Mouse (Mus musculus): ENCODE measurements around the gene C77080.

The C77080 gene

DNA sequence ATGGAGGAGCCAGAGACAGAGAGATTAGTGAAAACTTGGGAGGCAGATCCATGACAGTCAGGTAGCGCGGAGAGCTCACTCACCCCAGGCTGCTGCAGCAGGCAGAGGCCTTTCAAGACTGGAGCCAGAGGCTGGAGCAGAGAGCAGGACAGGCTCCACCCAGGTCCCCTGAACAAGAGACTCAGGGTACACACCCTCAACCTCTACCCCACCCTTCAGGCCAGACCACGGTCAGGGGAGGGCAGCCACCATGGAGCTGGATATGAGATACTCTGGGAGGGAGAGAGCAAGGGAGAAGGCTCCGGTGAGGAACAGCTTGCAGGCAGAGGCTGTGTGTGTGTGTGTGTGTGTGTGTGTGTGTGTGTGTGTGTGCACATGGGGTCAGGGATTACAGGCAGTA is 5.0 kb upstream of the C77080 start:
- DNase-seq: no peak

DNA sequence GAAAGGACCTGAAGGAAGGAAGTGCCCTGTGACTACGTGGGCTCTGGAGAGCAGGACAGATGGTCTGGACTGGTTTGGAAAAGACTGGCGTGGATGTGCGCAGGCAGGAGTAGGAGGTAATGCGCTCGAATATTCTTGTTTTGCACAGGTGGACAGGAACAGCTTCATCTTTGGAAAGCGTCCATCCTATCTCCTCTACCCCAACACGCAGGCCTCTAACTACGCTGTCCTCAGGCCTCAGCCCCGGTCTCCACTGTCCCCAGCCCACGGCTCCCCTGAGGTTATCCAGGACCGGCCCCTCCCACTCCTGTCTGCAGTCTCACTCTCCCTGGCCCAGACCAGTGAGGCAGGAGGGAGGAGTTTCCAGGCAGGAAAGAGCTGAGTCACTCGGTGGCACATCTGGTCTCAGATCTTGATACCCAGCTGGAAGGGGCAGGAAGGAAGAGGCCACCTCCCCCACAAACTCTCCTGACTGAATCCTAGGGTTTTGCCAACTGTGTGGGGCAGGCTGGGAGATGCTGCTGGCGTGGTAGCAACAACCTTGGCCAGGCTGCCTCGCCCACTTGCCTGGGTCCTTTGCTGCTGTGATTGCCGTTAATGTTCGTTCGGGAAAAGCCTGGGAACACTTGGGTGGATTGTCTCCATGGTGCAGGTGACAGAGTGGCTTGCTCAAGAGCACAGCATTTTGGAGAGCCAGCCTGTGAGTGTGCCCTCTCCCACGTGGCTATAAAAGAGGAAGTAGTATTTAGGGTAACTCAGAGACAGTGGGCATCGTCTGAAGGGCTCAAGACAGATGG is 2.2 kb upstream of the C77080 start:
- peak; percentile 65 for DNase-seq

DNA sequence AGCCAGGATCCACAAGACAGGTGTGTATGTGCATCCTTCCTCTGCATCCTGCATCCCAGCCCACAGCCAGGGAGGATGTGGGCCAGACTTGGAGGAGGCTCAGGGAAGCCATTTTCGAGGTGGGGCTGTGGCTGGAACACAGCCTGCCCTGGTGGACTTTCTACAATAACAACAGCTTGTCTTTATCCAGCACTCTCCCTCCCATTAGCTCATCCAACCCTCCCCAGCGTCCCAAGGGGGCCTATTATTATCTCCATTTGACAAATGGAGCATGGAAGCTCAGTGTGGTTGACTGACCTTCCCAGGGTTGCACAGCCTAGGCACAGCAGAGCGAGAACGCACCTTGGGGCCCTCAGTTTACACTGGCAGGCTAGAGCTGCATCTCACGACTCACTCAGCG is 526 bp downstream of the C77080 start:
- no peak for DNase-seq

DNA sequence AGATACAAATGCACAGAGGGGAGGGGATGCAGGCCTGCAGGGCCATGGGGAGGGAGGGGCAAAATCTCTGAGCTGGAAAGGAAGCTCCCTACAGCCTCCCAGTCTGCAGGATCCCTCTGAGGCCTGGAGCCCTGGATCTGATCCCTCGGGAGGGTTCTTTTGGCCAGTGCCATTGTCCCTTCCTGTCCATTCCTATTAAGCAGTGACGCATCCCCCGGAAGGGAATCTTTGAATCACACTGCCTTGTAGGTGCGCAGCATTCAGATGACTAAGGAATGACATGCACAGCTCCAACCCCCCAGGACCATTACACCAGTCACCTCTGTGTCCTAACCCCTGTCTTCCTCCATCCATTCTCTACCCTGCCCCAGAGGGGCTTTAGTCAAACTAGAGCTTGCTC is 2.1 kb downstream of the C77080 start:
- no peak for DNase-seq

DNA sequence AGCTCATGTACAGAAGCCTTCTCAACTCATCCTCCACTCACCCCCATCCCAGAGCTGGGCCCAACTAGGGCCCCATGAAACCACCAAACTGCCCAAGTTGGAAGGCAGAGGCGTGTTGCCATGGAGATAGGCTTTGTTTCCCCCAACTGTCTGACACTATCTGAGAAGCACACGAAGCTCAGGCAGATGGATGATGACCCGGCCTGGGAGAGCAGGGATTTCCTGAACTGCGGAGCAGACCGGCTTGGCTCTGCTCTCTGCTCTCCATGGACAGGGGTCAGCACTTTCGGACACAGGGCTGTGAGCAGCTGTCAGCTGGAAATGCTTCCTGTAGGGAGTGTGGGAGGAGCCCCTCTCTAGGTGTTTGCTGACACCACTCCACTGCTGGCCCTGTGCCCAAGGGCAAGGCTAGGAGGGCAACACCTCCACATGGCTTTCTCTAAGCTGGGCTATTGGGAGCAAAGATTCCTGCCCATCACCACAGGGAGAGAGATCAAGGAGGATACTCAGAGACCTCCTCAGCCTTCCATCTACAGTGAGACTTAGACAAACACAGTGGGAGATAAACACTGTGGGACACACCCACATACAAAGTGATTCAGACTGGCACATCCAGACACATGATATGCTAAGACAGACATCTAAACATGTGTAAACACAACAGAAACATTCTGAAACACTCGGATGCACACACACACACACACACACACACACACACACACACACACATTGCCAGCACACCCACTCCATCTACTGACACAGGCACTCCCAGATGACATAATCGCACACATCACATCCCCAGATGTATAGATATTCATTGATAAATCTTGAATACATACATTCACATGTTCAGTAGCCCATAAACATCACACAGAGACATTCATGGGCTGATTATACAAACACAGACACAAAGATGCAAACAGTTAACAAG is 4.5 kb downstream of the C77080 start:
- DNase-seq: peak; percentile 81

DNA sequence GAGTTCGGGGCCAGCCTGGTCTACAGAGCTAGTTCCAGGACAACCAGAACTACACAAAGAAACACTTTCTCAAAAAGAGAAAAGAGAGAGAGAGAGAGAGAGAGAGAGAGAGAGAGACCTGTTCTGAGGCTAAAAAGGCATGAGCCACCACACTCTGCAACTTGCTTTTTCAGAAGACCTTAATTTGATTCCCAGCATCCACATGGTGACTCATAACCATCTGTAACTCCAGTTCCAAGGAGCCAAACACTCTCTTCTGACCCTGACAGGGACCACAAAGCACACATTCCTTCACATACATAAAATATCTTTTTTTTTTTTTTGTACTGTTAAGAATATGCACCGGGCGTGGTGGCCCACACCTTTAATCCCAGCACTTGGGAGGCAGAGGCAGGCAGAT is 6.6 kb downstream of the C77080 start:
- no peak for DNase-seq

DNA sequence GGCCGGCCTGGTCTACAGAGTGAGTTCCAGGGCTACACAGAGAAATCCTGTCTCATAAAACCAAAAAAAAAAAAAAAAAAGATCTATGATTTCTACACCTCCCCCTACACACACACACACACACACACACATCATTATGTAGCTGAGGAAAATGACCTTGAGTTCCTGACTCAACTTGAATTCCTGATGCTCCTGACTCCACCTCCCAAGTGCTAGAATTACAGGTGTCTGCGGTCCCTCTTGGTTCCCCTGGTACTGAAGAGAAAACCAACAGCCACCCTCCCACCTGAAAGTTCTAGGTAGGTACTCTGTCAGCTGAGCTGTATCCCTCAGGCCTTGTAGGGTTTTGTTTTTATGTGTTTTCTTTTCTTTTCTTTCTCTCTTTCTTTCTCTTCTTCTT is 8.7 kb downstream of the C77080 start:
- DNase-seq: no peak

DNA sequence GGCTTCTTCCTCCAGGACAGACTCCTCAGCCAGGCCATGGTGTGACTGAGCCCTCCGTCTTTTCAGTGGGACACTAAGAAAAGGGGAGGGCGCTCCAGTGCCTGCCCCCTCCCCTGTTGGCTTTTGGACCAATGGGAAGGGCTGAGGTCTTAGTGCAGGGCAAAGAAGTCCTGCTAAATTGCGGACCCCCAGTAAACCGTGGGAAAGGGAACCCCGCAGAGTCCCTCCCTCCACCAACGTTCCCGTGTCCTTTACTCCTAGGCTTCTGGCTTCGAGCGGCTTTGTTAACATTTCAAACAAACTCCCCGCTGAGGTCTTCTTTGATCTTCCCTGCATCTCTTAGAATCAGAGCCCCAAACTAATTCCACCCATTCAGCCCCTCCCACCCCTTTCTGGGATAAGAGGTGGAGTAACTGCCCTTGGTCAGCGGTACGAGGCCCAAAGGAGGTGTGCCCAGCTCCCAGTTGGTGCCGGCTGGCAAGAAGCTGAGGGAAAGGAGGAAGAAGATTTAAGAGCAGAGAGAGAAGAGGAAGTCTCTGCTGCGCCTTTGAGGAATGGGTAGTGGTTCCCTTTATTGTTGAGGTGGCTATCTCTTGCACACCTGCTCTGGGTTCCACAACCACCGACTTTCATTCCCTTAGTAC is 9.6 kb downstream of the C77080 start:
- DNase-seq: peak; percentile 66

DNA sequence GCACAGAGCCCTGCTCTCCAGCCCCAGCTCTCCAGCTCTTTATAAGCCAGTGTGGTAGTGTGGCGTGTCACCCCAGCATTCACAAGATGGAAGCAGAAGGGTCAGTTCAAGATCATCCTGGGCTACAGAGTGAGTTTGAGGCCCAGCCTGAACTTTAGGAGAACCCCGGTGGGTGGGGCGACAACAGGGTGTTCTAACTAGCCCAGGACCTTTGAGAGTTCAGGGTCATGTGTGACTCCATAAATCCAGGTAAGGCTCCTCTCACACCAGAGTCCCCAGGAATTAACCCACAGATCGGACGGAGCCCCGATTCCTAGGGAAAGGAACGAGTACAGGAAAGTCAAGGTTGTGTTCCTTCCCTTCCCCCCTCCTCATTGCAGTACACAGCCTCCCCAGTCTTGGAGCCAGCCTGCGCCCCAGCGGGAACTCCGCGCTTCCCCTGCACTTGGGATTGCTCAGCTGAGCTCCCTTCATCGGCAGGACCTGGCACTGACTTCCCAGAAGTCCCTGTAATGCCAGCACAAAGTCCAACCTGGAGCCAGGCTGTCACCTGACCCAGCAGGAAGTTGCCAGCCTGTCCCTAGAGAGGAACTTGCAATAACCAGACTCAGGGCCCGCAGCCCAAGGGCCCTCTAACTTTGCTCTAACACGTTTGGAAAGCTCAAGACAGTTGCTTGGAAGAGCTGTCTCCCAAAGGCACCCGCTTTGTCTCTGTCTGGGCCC is 10.3 kb downstream of the C77080 start:
- peak; percentile 95 for DNase-seq

DNA sequence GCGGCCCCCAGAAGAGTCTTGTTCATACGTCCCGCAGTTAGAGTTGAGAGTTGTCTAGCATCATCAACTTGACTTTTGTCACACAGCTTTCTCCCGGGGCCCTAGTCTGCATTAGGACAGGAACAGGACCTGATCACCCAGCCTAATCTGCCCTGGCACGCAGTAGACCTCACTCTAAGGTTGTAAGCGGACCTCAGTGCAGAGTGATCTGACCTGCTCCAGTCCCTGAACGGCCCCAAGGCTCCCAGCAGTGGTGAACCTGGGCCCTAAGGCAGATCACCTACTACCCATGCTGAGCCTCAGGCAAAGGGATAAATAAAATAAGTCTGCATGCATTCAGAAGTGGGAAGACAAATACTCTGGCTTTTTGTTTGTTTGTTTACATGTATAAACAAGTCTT is 11.9 kb downstream of the C77080 start:
- no peak for DNase-seq

DNA sequence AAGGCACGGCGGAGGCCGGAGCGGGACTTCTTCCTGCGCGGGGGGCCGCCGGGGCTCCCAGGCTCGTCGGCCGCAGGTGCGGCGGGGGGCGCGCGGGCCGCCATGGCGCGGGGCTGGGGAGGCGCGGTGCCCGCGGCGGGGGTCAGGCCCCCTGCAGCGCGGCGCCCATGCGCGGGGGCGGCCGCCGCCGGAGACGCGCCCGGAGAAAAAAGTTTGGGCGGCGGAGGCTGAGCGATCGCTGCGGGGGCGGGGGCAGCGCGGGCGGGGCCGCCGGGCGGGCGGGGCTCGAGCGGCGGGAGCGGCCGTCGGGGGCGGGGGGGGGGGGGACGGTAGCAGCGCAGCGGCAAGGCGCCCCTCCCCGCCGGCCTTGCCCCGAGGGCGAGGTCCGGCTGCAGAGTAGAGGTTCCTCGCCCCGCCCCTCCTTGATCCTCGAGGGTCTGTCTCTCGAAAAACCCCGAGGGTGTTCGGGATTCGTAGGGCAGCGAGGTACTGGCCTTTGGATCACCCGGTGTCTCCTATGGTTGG is 12.9 kb downstream of the C77080 start:
- no peak for DNase-seq

DNA sequence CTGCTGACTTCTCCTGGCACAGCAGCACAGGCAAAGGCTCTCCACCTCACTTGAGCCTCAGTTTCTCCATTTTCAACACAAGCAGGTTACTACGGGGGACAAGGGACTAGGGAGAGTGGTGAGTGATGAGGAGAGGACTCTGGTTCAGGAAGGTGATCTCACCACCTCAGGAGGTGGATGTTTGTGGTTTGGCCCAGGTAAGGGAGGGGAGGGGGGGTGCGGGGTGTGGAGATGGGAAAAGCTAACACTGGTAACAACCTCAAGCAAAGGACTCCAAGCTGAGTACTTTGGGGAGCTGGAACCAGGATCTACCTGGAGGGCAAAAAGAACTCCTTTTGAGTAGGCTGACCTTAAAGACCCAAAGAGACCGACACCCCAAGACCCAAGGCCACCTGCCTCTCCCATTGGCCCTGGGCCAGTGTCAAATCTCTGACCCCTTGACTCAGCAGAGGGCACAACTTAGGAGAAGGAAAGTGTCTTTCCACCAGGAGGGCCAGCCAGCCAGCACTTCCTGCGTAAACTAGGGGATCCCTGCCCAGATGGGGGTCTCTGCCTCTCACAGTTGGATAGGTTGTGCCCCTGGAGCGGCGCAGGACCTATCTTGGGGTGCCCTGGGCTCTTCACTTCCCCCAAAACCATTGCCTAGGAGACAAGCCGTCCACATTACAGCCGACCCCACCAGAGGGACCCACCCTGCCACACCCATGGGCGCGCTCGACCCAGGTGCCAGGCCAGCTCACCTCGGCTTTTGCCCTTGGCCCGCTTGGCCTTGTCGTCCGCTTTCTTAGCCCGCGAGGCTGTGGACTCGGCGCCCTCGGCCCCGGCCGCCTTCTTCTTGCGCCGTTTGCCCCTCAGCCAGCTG is 13.6 kb downstream of the C77080 start:
- DNase-seq: no peak

DNA sequence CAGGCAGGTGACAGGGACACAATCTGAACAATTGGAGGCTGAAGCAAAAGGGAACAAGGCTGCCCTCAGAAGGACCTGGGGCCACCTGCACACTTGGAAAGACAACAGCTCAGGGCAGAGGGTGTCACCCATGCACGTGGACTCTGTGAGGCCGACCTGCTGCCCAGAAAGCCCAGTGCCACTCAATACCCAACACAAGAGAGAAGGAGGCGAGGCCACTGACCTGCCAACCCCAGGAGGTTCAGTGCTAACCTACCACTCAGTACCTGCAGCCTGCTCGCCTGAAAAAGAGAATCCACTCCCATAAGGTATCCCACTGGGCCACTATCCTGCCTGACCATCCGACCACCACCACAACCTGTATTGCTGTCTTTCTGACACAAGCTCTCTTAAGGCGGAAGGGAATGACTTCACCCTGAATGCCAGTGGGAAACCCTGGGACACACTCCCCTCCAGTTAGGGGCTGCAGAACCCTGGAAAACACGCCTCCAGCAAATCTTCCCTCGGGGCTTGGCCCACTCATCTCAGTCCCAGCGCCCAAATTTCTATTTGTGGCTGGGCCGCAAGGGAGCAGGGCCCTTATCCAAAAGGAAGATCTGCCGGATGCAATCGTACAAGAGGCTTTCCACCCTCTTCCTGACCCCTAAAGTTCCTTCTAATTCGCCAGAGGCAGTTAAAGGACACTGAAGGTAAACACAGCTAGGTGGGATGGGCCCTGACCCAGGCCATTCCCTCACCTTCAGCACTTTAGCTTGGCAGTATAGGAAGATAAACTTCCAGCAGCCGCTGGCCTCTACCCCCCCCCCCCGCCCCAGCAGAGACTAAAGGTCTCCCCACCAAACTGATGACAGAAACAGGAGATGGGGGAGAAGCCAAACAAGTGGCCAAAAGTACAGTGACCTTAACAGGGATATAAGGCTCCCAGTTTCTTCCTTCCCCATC is 14.6 kb downstream of the C77080 start:
- DNase-seq: no peak

DNA sequence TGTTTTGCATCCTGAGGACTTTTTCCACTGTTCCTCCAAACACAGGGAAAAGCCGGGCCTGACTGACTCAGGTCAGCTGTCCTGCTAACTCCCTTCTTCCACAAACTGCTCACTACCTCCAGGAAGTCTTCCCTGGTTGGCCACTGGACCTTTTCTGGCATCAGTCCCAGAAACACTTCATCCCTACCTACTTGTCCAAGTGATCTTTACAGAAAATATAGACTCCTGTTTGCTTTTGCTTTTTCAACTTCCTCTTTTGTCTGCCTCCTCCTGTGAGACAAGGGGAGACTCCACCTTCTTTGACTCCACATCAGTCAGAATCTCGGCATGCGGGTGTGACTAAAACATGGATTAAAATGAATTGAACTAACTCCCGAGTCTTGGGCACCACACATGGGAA is 16.4 kb downstream of the C77080 start:
- no peak for DNase-seq

DNA sequence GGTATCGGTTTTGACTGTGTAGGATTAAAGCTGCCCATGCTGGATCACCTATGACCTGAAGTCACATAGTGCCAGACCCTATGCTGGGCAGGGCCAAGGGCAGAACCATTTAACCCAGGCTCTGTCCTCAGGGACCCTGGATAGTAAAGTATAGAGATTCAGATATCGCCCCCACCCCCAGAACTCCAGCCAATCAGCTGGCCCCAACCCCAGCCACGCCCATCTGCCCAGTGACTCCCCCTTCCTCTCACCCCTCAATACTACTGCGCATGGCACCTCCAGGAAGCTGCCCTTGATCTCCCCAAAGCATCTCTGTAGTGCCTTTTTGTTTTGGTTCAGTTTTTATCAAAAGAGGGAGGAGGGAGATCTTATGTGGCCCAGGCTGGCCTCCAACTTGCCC is 18.4 kb downstream of the C77080 start:
- DNase-seq: no peak

DNA sequence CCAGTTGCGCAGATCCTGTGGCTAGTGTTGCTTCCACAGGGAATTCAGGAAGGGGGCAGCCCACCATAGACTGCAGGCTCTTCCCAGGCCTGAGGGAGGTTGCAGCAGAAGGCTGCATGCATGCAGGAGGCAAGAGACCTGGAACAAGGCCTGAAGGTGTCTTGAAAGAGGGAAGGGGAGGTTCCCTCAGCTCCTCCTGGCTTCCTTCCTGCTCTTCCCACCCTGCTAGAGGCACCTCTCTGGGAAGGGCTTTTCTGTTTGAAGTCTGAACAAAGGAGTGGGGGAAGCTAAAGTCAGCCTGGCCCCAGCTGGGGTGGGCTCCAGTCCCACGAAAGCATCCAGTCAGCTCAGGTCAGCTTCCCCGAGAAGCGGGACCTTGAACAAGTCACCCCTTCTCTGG is 18.9 kb downstream of the C77080 start:
- no peak for DNase-seq

DNA sequence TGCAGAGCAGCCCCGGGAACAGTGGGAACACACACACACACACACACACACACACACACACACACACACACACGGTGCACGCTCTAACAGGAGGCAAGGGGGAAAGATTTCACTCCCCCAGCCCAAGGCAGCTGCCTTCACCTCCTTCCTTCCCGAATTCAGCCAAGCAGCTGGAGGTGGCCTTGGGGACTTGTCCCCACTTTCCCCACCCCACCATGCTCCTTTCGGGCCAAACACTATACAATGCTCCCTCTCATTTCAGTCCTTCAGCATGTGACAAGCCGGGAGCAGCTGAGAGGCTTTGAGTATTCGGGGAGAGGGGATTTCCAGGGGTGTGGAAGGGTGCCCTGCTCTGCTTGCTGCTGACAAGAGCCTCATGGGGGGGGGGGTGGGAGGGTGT is 19.3 kb downstream of the C77080 start:
- no peak for DNase-seq

DNA sequence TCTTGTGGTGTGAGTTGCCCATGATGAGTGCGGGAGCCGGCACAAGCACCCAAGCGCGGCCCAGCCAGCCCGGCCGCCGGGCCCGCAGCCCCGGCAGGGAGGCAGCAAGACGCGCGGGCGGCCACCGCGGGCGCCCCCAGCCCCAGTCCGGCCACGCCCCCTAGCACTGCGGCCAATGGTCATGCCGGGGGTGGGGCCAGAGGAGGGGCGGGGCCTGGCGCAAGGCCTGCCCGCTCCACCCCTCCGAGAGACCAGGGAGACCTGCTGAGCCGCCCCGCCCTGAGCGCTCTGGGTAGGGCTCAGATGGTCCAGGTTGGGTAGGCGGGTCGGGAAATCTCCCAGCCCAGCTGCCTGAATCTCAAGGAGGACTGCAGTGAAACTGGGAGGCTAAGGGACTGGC is 22.1 kb downstream of the C77080 start:
- DNase-seq: peak; percentile 82

DNA sequence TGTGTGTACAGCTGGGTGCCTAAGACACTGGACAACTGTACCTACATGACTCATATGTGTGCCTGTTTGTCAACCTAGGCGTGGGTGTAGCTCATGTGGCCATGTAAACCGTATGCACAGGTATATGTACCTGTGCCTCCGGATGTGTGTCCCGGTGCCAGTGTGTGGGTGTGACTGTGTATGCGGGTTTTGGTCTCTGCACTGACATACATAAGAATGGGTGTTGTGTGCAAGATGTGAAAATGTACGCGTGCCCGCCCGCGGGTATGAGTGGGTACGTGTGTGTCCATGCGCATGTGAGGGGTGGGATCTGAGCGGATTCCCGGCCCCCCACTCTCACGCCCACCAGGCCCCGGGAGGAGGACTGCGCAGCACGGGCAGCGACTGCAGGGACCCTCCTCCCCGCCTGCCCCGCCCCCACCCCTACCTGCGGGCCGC is 22.6 kb downstream of the C77080 start:
- DNase-seq: no peak

DNA sequence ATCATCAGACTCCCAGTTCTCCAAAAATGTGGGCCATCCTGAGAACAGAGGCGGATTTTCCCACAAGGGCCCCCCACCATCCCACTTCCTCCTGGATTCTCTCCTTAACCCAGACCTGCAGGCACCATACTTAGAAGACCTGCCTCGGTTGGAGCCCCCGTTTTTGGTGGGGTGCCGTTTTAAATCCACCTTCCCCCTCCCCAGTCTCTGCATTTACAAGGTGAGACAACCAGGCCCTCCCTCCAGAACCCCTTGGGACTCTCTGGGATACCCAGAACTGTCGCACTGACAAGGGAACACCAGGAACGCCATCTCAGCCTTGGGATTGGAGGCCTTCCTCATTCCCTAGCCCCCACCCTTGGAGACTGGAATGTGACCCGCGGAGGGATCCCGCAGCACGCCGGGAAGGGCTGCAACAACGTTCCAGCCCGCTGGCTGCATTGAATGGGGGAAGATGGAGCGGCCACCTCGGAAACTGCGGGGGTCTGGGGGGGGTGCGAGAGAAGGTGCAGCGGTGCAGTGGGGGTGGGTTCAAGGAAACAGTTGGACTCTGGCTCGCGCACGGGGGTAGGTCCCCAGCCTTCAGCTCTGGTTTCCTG is 23.3 kb downstream of the C77080 start:
- no peak for DNase-seq
